Mouse (Mus musculus): Measurements from ENCODE around the gene Pmm1. TPM values are rescaled to one million over a fixed set of nuclear protein-coding genes. Genes with fewer than 3 reads are reported as not detected.

Pmm1 gene
- polyA plus RNA-seq (2015; fragmentation: Nextera tagmentation; extraction: Ambion mirVana): 36.6 and 37.0 TPM in 2 replicates

GRCm38 (mm10) chr15:81960171-81961077, at the start of gene Pmm1:
Pmm1 (minus strand) TSS chr15:81960930.

GRCm38 (mm10) chr15:81987646-81988045, 26.9 kb upstream of the Pmm1 start, which contains the start of gene Xrcc6:
Xrcc6 (plus strand) TSS chr15:81987835.

GRCm38 (mm10) chr15:81980321-81980720, 19.6 kb upstream of the Pmm1 start, which contains the start of gene 1700029P11Rik:
1700029P11Rik (plus strand) TSS chr15:81980540.

GRCm38 (mm10) chr15:81936679-81937078, 24.1 kb downstream of the Pmm1 start, which contains the start of gene Csdc2:
Csdc2 (plus strand) TSS chr15:81936759.

GRCm38 (mm10) chr15:81925760-81926445, 34.8 kb downstream of the Pmm1 start, which contains the start of gene Polr3h:
Polr3h (minus strand) TSS chr15:81926240.

Other genes starting within 250 kb of the Pmm1 start
- 8.2 and 8.3 TPM in 2 replicates for gene Zc3h7b, start 215.9 kb downstream of the Pmm1 start, polyA plus RNA-seq (2015; fragmentation: Nextera tagmentation; extraction: Ambion mirVana)
- 51.0 and 53.0 TPM in 2 replicates for gene Rangap1, start 215.4 kb downstream of the Pmm1 start, polyA plus RNA-seq (2015; fragmentation: Nextera tagmentation; extraction: Ambion mirVana)
- gene Tef, start 158.5 kb downstream of the Pmm1 start, polyA plus RNA-seq (2015; fragmentation: Nextera tagmentation; extraction: Ambion mirVana): 8.5 and 10.8 TPM in 2 replicates
- 11.5 and 13.3 TPM in 2 replicates for gene Tob2, start 102.1 kb downstream of the Pmm1 start, polyA plus RNA-seq (2015; fragmentation: Nextera tagmentation; extraction: Ambion mirVana)
- gene Phf5a, start 89.0 kb downstream of the Pmm1 start, polyA plus RNA-seq (2015; fragmentation: Nextera tagmentation; extraction: Ambion mirVana): 126 and 138 TPM in 2 replicates
- gene Aco2, start 88.6 kb downstream of the Pmm1 start, polyA plus RNA-seq (2015; fragmentation: Nextera tagmentation; extraction: Ambion mirVana): 63.0 and 63.6 TPM in 2 replicates
- gene Polr3h, start 34.7 kb downstream of the Pmm1 start, polyA plus RNA-seq (2015; fragmentation: Nextera tagmentation; extraction: Ambion mirVana): 78.5 and 82.9 TPM in 2 replicates
- 10.5 and 12.6 TPM in 2 replicates for gene Csdc2, start 24.2 kb downstream of the Pmm1 start, polyA plus RNA-seq (2015; fragmentation: Nextera tagmentation; extraction: Ambion mirVana)
- gene 1700029P11Rik, start 19.6 kb upstream of the Pmm1 start, polyA plus RNA-seq (2015; fragmentation: Nextera tagmentation; extraction: Ambion mirVana): not detected in 2 replicates
- gene Xrcc6, start 26.9 kb upstream of the Pmm1 start, polyA plus RNA-seq (2015; fragmentation: Nextera tagmentation; extraction: Ambion mirVana): 58.9 and 59.9 TPM in 2 replicates
- 11.4 and 13.2 TPM in 2 replicates for gene Desi1, start 72.9 kb upstream of the Pmm1 start, polyA plus RNA-seq (2015; fragmentation: Nextera tagmentation; extraction: Ambion mirVana)
- 200 and 205 TPM in 2 replicates for gene Snu13, start 86.7 kb upstream of the Pmm1 start, polyA plus RNA-seq (2015; fragmentation: Nextera tagmentation; extraction: Ambion mirVana)
- gene 4930407I10Rik, start 98.2 kb upstream of the Pmm1 start, polyA plus RNA-seq (2015; fragmentation: Nextera tagmentation; extraction: Ambion mirVana): not detected in 2 replicates
- gene Mei1, start 109.1 kb upstream of the Pmm1 start, polyA plus RNA-seq (2015; fragmentation: Nextera tagmentation; extraction: Ambion mirVana): not detected in 2 replicates
- 8.0 and 9.2 TPM in 2 replicates for gene Ccdc134, start 167.0 kb upstream of the Pmm1 start, polyA plus RNA-seq (2015; fragmentation: Nextera tagmentation; extraction: Ambion mirVana)
- gene Srebf2, start 186.3 kb upstream of the Pmm1 start, polyA plus RNA-seq (2015; fragmentation: Nextera tagmentation; extraction: Ambion mirVana): 40.3 and 43.2 TPM in 2 replicates